Mouse (Mus musculus): Measurements from ENCODE around the gene Cope. TPM values are rescaled to one million over a fixed set of nuclear protein-coding genes. Genes with fewer than 3 reads are reported as not detected.

The Cope gene
- polyA plus RNA-seq, 1 experiment, result 236 TPM

DNA sequence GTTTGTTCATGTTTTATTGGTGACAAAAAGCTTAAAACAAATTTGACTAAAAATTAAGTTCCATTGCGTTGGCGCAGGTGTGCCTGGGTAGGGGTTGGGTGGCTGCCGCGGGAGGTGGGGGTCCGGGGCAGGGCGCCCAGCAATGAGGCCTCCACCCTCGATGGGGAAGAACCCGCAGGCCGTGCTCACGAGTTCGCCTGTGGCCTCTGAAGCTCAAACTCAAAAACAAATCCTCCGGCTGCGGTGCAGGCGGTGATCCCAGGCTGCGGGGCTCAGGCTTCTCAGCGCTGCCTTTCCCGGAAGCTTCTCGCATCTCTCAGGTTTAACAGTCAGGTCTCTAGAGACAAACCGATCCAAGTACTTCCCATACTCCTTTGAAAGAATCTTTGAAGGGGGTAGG, 29.2 kb downstream of the Cope start:
- no peaks in the 10 kb centered on the region for H3K79me2 ChIP-seq (ENCODE audit: control insufficient read depth, insufficient read depth)
- H3K36me3 ChIP-seq (ENCODE audit: control insufficient read depth, insufficient read depth), result peaks cover 29% of the 10 kb centered on the region
- no peak overlapping the region for H3K4me3 ChIP-seq
- TF ChIP-seq MAX (IDR thresholded peaks at IDR 0.05; ENCODE audit: low read depth) (no peak), SRF (IDR thresholded peaks at IDR 0.05; ENCODE audit: control insufficient read depth, insufficient read length, low read depth) (no peak), E2F4 (IDR thresholded peaks at IDR 0.05; ENCODE audit: insufficient read depth) (no peak), MYOD1 (IDR thresholded peaks at IDR 0.05; ENCODE audit: control insufficient read depth in 1 of 3, insufficient read length in 2 of 3, low read depth in 2 of 3) (no peak)
- no peak overlapping the region for H3ac ChIP-seq (ENCODE audit: control insufficient read depth, insufficient read length)
- no peaks in the 10 kb centered on the region for H3K27me3 ChIP-seq (ENCODE audit: control insufficient read depth, insufficient read depth, insufficient read length)
- H3K4me2 ChIP-seq (ENCODE audit: low read depth), result no peak overlapping the region

DNA sequence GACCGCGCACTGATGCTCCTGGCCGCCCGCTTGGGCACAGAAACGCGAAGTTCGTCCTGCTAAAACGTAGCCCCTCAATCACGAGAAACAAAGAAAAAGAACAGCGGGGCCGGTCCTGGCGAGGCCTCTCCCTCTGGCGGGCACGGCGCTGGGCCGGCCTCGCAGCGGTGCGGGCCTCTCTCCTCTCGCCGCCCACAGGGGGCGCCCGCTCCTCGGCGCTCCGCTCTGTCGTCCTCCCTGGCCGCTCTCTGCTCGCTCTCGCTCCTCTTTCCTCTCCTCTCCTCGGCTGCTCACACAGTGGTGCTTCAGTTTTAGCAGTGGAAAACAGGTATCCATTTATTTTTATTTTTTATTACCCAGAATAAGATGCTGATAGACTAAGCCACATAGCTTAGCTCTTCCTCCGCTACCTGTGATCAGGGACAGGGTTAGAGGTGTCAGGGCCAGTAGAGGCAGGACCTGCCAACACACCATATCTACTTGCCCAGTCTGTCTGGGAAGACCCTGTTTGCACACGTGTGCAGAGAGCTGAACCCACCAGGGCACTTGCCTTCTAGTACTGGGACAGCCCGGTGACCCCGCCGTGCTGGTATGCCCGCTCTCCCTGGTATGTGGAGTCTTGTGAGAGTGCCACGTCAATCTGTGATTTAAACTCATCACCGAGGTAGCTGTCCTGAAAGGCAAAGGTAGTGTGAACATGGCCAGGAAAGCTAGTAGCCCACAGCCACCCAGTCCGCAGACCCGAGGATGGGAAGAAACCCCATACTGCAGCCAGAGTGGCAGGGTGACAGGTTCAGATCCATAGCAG, 30.0 kb downstream of the Cope start:
- TF ChIP-seq TCF3 (IDR thresholded peaks at IDR 0.05; ENCODE audit: insufficient read length, low read depth) (no peak), USF1 (IDR thresholded peaks at IDR 0.05; ENCODE audit: low read depth) (no peak), POLR2AphosphoS2 (IDR thresholded peaks at IDR 0.05; ENCODE audit: insufficient read length, low read depth) (no peak), REST (IDR thresholded peaks at IDR 0.05; ENCODE audit: insufficient read depth, insufficient read length) (no peak), MYOG (IDR thresholded peaks at IDR 0.05; ENCODE audit: control insufficient read depth in 1 of 3, insufficient read depth in 1 of 3, insufficient read length in 2 of 3, low read depth in 2 of 3) (no peak), SRF (IDR thresholded peaks at IDR 0.05; ENCODE audit: control insufficient read depth, insufficient read length, low read depth) (no peak), CEBPB (IDR thresholded peaks at IDR 0.05; ENCODE audit: insufficient read depth, poor library complexity, severe bottlenecking) (no peak), TCF12 (IDR thresholded peaks at IDR 0.05; ENCODE audit: insufficient read depth, poor library complexity, severe bottlenecking) (no peak), E2F4 (IDR thresholded peaks at IDR 0.05; ENCODE audit: insufficient read depth) (no peak), MAX (IDR thresholded peaks at IDR 0.05; ENCODE audit: low read depth) (no peak), MYOD1 (IDR thresholded peaks at IDR 0.05; ENCODE audit: control insufficient read depth in 1 of 3, insufficient read length in 2 of 3, low read depth in 2 of 3) (no peak), POLR2A (IDR thresholded peaks at IDR 0.05; ENCODE audit: insufficient read length, low read depth) (no peak)
- no peaks in the 10 kb centered on the region for H3K27me3 ChIP-seq (ENCODE audit: control insufficient read depth, insufficient read depth, insufficient read length)
- H3ac ChIP-seq (ENCODE audit: control insufficient read depth, insufficient read length), result no peak overlapping the region
- H3K4me3 ChIP-seq, result no peak overlapping the region
- H3K79me2 ChIP-seq (ENCODE audit: control insufficient read depth, insufficient read depth), result no peaks in the 10 kb centered on the region
- peaks cover 32% of the 10 kb centered on the region for H3K36me3 ChIP-seq (ENCODE audit: control insufficient read depth, insufficient read depth)
- H3K4me2 ChIP-seq (ENCODE audit: low read depth), result no peak overlapping the region

DNA sequence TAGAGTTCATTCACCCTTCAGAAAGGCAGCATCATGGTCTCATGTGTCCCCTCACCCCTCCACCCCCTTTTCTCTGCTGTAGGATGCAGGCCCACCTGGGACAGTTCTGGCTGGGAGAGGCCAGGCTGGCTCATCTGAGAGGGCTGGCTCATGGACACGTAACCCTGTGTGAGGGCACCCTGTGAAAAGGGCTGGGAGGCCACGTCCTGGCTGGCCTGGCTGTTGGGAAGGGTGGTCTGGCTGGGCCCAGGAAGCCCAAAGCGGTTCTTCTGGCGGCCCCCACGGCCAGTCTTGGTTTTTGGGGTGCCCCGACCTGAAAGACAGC, 30.5 kb downstream of the Cope start:
- Histone ChIP-seq H3K4me2 (ENCODE audit: low read depth) (no peak overlapping the region), H3K36me3 (ENCODE audit: control insufficient read depth, insufficient read depth) (peaks cover 32% of the 10 kb centered on the region), H3K79me2 (ENCODE audit: control insufficient read depth, insufficient read depth) (no peaks in the 10 kb centered on the region), H3ac (ENCODE audit: control insufficient read depth, insufficient read length) (no peak overlapping the region), H3K27me3 (ENCODE audit: control insufficient read depth, insufficient read depth, insufficient read length) (no peaks in the 10 kb centered on the region), H3K4me3 (no peak overlapping the region)
- TF ChIP-seq POLR2A (IDR thresholded peaks at IDR 0.05; ENCODE audit: insufficient read length, low read depth) (no peak), MAX (IDR thresholded peaks at IDR 0.05; ENCODE audit: low read depth) (no peak), POLR2AphosphoS2 (IDR thresholded peaks at IDR 0.05; ENCODE audit: insufficient read length, low read depth) (peak; percentile 16)

DNA sequence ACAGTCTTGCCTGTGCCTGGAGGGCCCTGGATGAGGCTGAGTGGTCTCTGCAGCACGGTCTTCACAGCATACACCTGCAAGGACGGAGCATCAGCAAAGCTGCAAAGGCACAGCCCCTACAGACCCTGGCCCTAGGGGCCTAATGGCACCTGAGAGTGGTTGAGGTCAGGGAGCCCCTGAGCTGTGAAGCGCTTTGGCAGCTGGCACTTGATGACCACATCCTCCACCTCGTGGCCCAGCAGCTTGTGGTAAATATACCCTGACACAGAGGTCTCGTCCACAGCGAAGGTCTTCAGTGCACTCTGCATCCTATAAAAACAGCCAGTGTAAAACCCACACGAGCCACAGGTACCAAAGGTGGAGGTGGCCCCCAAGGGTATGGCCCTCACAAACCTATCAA, 36.6 kb downstream of the Cope start:
- Histone ChIP-seq H3K4me3 (no peak overlapping the region), H3ac (ENCODE audit: control insufficient read depth, insufficient read length) (no peak overlapping the region), H3K4me2 (ENCODE audit: low read depth) (no peak overlapping the region), H3K79me2 (ENCODE audit: control insufficient read depth, insufficient read depth) (peaks cover 22% of the 10 kb centered on the region), H3K36me3 (ENCODE audit: control insufficient read depth, insufficient read depth) (peaks cover 35% of the 10 kb centered on the region), H3K27me3 (ENCODE audit: control insufficient read depth, insufficient read depth, insufficient read length) (no peaks in the 10 kb centered on the region)
- TF ChIP-seq CEBPB (IDR thresholded peaks at IDR 0.05; ENCODE audit: insufficient read depth, poor library complexity, severe bottlenecking), result no peak
- no peak for TF ChIP-seq TCF12 (IDR thresholded peaks at IDR 0.05; ENCODE audit: insufficient read depth, poor library complexity, severe bottlenecking)
- TF ChIP-seq E2F4 (IDR thresholded peaks at IDR 0.05; ENCODE audit: insufficient read depth), result no peak
- TF ChIP-seq POLR2AphosphoS2 (IDR thresholded peaks at IDR 0.05; ENCODE audit: insufficient read length, low read depth), result no peak
- TF ChIP-seq MYOG (IDR thresholded peaks at IDR 0.05; ENCODE audit: control insufficient read depth in 1 of 3, insufficient read depth in 1 of 3, insufficient read length in 2 of 3, low read depth in 2 of 3), result no peak
- TF ChIP-seq USF1 (IDR thresholded peaks at IDR 0.05; ENCODE audit: low read depth), result no peak
- no peak for TF ChIP-seq TCF3 (IDR thresholded peaks at IDR 0.05; ENCODE audit: insufficient read length, low read depth)
- no peak for TF ChIP-seq SRF (IDR thresholded peaks at IDR 0.05; ENCODE audit: control insufficient read depth, insufficient read length, low read depth)
- TF ChIP-seq POLR2A (IDR thresholded peaks at IDR 0.05; ENCODE audit: insufficient read length, low read depth), result no peak
- TF ChIP-seq MAX (IDR thresholded peaks at IDR 0.05; ENCODE audit: low read depth), result no peak
- TF ChIP-seq REST (IDR thresholded peaks at IDR 0.05; ENCODE audit: insufficient read depth, insufficient read length), result no peak
- TF ChIP-seq MYOD1 (IDR thresholded peaks at IDR 0.05; ENCODE audit: control insufficient read depth in 1 of 3, insufficient read length in 2 of 3, low read depth in 2 of 3), result no peak

DNA sequence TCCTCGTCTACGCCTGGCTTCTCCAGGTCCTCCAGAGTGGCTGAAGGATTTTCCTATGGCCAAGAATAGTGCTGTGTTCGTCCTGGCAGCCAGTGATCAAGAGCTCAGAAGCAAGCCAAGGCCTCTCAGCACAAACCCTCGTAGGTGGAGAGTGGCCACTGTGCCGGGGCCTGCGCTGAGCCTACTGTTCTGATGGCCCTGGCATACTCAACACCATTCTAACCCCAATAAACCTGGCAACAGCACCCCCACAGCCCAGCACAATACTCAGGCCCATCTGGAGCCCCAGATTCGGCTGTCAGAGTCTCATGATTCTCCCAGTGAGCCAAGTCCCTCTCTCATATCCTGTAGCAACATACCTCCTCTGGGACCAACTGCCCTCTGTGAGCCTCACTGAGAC, 38.3 kb downstream of the Cope start:
- H3K36me3 ChIP-seq (ENCODE audit: control insufficient read depth, insufficient read depth), result peaks cover 20% of the 10 kb centered on the region
- no peaks in the 10 kb centered on the region for H3K27me3 ChIP-seq (ENCODE audit: control insufficient read depth, insufficient read depth, insufficient read length)
- H3K79me2 ChIP-seq (ENCODE audit: control insufficient read depth, insufficient read depth), result peaks cover 39% of the 10 kb centered on the region
- H3K4me3 ChIP-seq, result no peak overlapping the region
- H3K4me2 ChIP-seq (ENCODE audit: low read depth), result no peak overlapping the region
- no peak overlapping the region for H3ac ChIP-seq (ENCODE audit: control insufficient read depth, insufficient read length)
- TF ChIP-seq TCF12 (IDR thresholded peaks at IDR 0.05; ENCODE audit: insufficient read depth, poor library complexity, severe bottlenecking), result no peak
- TF ChIP-seq POLR2A (IDR thresholded peaks at IDR 0.05; ENCODE audit: insufficient read length, low read depth), result no peak
- TF ChIP-seq TCF3 (IDR thresholded peaks at IDR 0.05; ENCODE audit: insufficient read length, low read depth), result no peak
- no peak for TF ChIP-seq E2F4 (IDR thresholded peaks at IDR 0.05; ENCODE audit: insufficient read depth)
- TF ChIP-seq MAX (IDR thresholded peaks at IDR 0.05; ENCODE audit: low read depth), result no peak
- TF ChIP-seq POLR2AphosphoS2 (IDR thresholded peaks at IDR 0.05; ENCODE audit: insufficient read length, low read depth), result no peak
- no peak for TF ChIP-seq CEBPB (IDR thresholded peaks at IDR 0.05; ENCODE audit: insufficient read depth, poor library complexity, severe bottlenecking)
- TF ChIP-seq REST (IDR thresholded peaks at IDR 0.05; ENCODE audit: insufficient read depth, insufficient read length), result no peak
- no peak for TF ChIP-seq SRF (IDR thresholded peaks at IDR 0.05; ENCODE audit: control insufficient read depth, insufficient read length, low read depth)
- TF ChIP-seq MYOD1 (IDR thresholded peaks at IDR 0.05; ENCODE audit: control insufficient read depth in 1 of 3, insufficient read length in 2 of 3, low read depth in 2 of 3), result no peak
- no peak for TF ChIP-seq USF1 (IDR thresholded peaks at IDR 0.05; ENCODE audit: low read depth)
- TF ChIP-seq MYOG (IDR thresholded peaks at IDR 0.05; ENCODE audit: control insufficient read depth in 1 of 3, insufficient read depth in 1 of 3, insufficient read length in 2 of 3, low read depth in 2 of 3), result no peak
